Mouse (Mus musculus) natural killer cell, adult 2 months (primary cell): ENCODE data around the gene Spink8.
"Not testable (repeated sequence)": the region's sequence is repeated elsewhere in the genome, so short reads cannot be mapped to it uniquely, and the experiment has no call there.

ENCODE experiments used
- DNase-seq, 2 experiments: peaks; one replicate each; pipeline ENCODE4 v3.0.0; 2022; ENCODE audit warnings: low spot score in 2 of 2

Gene Spink8

GRCm38 (mm10) chr9:109811980-109812379, at the start of gene Spink8:
Gene Spink8 (plus strand): TSS chr9:109812280.
- DNase-seq, result no peak

GRCm38 (mm10) chr9:109766841-109767240, 45.2 kb upstream of the Spink8 start:
- not testable (repeated sequence) for DNase-seq

- DNase-seq, result not testable (repeated sequence)
These were observed 21.5 kb upstream of the Spink8 start, which contains the start of gene Fbxw27 for GRCm38 (mm10) chr9:109790570-109790969. Gene Fbxw27 (minus strand): TSS chr9:109790670.

DNA sequence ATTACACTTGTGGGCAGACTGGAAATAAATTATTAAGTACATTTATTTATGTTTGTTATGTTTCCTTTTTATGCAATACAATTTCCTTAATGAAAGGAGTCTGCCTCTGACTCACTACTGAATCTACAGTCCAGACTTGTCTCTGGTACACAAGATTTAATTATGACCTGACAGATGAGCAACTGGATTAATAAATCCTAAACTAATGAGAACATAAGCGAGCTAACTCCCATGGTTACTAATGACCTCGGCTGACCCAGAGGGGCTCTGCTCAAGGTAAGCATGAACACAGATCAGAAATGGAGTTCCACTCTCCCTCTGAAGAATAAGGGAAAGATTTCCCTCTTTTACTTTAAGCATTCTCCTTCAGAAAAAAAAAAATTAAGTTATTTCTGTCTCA, 16.9 kb upstream of the Spink8 start:
- no peak for DNase-seq

GRCm38 (mm10) chr9:109795811-109796210, 16.3 kb upstream of the Spink8 start:
- DNase-seq, result no peak

GRCm38 (mm10) chr9:109798051-109798450, 14.0 kb upstream of the Spink8 start:
- DNase-seq, result peak in 1 of 2 experiments; percentile 1

GRCm38 (mm10) chr9:109805596-109805995, 6.5 kb upstream of the Spink8 start:
- DNase-seq, result not testable (repeated sequence)

DNA sequence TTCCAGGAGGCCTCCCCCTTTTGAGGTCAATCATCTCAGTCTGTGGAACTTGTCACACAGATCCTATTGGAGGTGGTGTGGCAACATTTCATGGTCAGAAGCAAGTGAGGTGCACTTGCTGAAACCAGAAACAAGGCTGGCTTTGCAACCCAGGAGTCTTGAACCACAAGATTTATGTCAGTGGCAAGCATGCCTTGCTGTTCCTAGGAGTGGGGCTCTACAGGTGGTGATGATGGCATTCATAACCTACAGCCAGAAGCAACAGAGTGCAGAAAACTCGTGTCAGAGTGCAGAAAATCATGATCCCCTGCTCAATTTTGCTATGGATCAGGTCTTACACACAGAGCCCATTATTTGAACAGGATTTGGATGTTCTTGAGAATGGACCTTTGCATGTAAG, 5.8 kb upstream of the Spink8 start:
- no peak for DNase-seq

GRCm38 (mm10) chr9:109806695-109807293, 5.3 kb upstream of the Spink8 start:
- DNase-seq, result no peak

DNA sequence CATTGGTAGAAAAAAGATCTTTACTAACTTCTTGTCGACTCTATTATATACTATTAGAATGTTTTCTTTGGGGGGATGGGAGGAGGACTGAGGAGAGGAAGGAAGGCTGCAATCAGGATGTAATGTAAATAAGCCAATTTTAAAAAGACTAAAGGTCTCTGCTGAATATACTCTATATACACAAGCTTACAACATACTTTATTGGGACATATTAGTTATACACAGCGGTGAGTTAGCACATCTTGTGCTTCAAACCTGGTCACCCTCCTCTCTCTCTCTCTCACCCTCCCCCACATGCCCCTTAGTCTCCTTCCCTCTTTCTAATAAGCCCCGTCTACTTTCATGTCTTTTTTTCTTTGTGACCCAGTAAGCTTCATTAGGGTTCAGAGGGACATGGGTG, 4.2 kb upstream of the Spink8 start:
- DNase-seq, result no peak

DNA sequence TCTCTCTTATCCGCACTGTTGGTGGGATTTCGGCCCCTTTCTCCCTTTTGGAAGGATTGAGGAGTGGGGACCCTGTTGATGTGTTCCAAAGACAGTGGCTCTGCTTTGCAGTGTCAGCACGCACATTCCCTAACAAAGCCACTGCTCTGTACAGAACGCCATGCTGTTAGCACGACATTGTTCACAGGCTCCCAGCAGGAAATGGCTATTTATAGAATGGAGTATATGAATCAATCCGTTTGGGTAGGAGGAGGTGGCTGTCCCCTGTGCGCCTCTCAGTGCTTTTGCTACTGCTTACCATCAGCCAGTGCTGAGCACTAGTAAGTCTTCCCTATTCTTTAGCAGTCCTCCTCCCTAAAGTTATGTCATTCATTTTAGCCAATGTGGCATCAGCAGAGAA, 1.3 kb downstream of the Spink8 start:
- DNase-seq, result no peak

- DNase-seq, result no peak
These were observed 4.3 kb downstream of the Spink8 start for GRCm38 (mm10) chr9:109816341-109816740.

- DNase-seq, result no peak
These were observed 13.7 kb downstream of the Spink8 start for GRCm38 (mm10) chr9:109825739-109826138.

- DNase-seq, result no peak
These were observed 14.1 kb downstream of the Spink8 start for GRCm38 (mm10) chr9:109826181-109826580.

GRCm38 (mm10) chr9:109832391-109833087, 20.5 kb downstream of the Spink8 start, which contains the start of gene Nme6:
Gene Nme6 (plus strand): TSS chr9:109832749.
- peak; percentile 85 to 89 for DNase-seq

DNA sequence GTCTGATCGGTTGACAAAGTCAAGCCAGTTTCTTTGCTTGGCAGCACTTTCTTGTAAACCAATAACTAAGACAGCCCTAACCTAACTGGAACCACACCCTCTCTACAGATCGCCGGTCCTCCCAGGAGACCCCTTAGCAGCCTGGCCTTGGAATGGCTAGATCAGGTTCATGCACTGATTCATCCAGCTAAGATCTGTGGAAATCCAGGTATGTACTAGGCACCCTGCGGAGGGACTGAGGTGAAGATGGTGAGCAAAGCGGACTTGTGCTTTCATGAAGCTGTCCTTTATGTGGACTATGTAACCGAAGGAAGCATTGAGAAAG, 21.0 kb downstream of the Spink8 start:
- no peak for DNase-seq

GRCm38 (mm10) chr9:109849312-109849758, 37.3 kb downstream of the Spink8 start, which contains the start of gene Camp:
Gene Camp (minus strand): TSS chr9:109849617.
- DNase-seq, result no peak

DNA sequence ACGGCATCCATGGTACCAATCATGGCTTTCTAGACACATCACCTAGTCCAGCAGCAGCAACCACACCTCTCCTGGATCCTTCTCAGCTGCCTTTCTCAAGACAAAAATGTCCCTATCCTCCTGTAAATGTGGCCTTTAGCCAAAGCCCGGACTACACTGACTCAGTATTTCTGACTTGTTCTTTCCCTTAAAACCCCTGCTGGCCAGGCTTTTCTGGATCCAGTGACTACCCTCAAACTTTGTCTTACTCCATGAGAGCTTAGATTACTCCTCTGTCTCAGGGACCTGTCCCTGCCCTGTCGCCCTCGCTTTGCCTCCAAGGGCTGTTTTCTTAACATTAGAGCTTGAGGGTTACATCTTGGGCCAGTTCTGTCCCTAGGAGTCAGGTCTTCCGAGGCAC, 38.0 kb downstream of the Spink8 start:
- no peak for DNase-seq

GRCm38 (mm10) chr9:109854341-109854740, 42.3 kb downstream of the Spink8 start:
- DNase-seq, result no peak

DNA sequence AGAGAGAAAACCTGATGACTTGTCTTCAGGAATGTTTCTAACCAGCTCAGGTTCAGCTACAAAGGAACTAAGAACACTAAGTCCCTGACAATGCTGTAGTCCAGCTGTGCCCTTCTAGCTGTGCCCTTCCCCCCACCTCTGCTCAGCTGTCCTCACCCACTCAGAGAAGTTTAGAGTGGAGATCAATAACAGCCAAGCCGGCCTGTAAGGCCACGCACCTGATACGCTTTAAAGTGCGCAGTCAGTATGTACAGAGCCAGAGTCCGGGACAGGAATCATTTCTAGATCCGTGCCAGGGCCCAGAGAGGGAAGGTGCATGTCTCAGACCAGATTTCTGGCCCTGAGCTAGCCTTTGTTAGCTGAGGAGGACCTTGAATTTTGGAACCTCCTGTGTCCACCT, 43.9 kb downstream of the Spink8 start:
- no peak for DNase-seq

GRCm38 (mm10) chr9:109862397-109863044, 50.4 kb downstream of the Spink8 start:
- peak; percentile 68 to 75 for DNase-seq

DNA sequence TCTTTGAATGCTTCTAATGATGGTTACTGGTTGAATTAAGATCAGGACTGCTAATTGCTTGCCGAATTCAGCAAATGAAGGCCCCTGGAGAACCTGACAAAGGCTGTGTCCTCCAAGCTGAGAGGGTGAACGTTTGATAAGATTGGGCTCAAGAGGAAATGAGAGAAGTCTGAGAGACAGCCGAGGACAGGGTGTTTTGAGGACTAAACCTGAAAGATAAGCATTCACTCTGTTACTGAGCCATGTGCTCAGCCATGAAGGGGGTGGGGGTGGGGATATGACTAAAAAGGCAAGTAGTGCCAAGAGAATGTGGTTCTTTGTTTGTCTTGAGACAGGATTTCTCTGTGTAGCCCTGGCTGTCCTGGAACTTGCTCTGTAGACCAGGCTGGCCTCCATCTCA, 51.0 kb downstream of the Spink8 start:
- DNase-seq, result peak in 1 of 2 experiments; percentile 0

DNA sequence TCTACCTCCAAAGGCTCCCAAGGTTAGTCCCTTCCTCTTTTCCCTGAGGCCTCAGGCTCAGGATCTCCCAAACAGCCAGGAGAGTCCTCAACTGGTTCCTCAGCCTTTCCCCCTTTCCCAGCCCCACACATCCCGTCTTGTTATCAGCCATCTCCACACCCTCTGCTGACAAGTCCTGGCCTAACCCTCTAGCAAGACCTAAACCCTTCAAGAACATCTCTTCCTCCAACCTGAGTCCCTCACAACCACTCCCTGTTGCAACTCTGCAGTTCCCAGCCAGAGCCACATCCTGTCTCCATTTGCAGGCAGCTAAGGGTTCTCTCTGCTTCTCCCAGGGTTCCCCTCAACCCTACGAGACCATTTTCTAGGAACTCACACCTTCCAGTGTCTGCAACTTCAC, 54.1 kb downstream of the Spink8 start:
- no peak for DNase-seq
